Mouse (Mus musculus): ENCODE data around the gene Mccc1. TPM values are rescaled to one million over a fixed set of nuclear protein-coding genes. Genes with fewer than 3 reads are reported as not detected.
A peak's percentile ranks its signal among the peaks of the same experiment; 100 is the strongest.

Mccc1 gene
- 32.1 and 33.7 TPM in 2 replicates for polyA plus RNA-seq (2014; fragmentation: Nextera tagmentation; extraction: Ambion mirVana)

DNA sequence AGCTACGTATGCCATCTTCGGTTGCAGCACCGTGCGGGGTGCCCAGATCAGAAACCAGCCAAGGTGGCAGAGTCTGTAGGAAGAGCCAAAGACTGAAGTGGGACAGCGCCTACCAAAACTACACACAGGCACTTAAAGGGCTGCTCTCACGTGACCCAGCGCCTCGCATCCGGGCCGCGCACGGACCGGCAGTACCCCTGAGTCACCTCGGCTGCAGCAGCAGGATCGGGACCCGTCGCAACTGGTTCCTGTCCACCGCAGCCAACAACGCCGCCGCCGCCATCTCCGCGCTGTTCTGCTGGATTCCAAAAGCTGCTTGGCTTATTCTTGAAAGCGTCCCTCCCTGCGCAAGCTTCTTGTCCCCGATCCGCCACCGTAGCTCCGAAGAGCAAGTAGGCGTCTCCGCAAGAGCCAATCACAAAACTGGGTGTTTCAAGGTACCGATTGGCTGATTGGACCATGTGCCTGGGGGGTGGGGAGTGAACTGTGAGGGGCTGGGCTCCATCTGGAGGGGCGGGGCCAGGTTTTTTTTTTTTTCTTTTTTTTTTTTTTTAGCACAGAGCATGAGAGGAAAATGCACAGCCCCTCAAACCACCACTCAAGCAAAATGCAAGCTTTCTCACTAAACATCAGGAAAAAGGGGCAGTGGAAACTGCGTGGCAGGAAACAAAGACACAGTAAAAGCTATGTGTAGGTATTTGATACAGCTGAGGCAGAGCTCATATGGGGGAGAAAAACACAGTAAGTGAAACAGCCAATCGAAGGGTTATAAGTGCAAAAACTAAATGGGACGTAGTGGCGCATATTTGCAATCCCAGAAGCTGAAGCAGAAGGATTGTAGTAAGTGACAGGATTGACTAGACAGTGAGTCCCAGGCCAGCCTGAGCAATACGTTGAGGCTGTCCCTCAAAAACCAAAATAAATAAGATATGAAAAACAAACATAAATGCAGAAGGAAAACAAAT is at the start of gene Mccc1:
Gene Mccc1 (minus strand): TSS at position 404 of the 965 bp plus-strand sequence.
- Histone ChIP-seq H3K9ac (replicated peaks; ENCODE audit: low read depth, low read length) (peak within 1 kb of the TSS; percentile 68), H3K4me2 (ENCODE audit: low read depth, low read length) (peak within 1 kb of the TSS; percentile 73), H3K27me3 (ENCODE audit: control insufficient read depth, insufficient read depth, low read length) (no peaks in the 10 kb centered on the region), H3K36me3 (ENCODE audit: control insufficient read depth, insufficient read depth, low read length) (no peaks in the 10 kb centered on the region), H3K9me3 (ENCODE audit: control insufficient read depth, low read length) (no peaks in the 10 kb centered on the region), H3K4me1 (ENCODE audit: control insufficient read depth, insufficient read depth, low read length) (0 out of 2 replicates have a peak, but pooled peaks cover 6% of the 10 kb centered on the region), H3K4me3 (ENCODE audit: low read depth, low read length) (peak within 1 kb of the TSS; percentile 72), H3K27ac (ENCODE audit: low read depth, low read length) (peak within 1 kb of the TSS; percentile 88)
- peak; percentile 100 for ATAC-seq (ENCODE audit: low read depth)
- WGBS, result 5% methylated on average over 39 of the region's 39 CpGs

DNA sequence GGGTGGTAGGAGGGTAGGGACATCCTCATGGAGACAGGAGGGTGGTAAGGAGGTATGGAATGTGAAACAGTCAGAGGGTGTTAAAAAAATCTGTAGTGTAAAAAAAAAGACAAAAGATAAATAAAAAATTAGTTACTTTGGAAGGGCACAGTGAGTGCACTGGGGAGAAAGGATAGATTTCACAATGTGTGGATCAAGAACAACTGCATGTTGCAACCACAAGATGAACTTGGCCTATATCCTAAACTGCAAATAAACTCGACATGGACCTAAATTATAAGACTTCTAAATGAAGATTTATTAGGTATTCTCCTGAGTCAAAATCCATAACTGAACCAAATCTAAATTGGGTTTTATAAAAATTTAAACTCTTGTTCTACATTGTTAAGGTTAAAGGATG is 48.6 kb upstream of the Mccc1 start:
- H3K27ac ChIP-seq (ENCODE audit: low read depth, low read length), result no peak overlapping the region
- H3K9ac ChIP-seq (replicated peaks; ENCODE audit: low read depth, low read length), result no peak overlapping the region
- no peaks in the 10 kb centered on the region for H3K9me3 ChIP-seq (ENCODE audit: control insufficient read depth, low read length)
- WGBS, result 64% methylated on average over 1 of the region's 1 CpGs
- ATAC-seq (ENCODE audit: low read depth), result no peak
- H3K4me2 ChIP-seq (ENCODE audit: low read depth, low read length), result no peak overlapping the region
- no peaks in the 10 kb centered on the region for H3K4me1 ChIP-seq (ENCODE audit: control insufficient read depth, insufficient read depth, low read length)
- H3K4me3 ChIP-seq (ENCODE audit: low read depth, low read length), result no peak overlapping the region
- H3K36me3 ChIP-seq (ENCODE audit: control insufficient read depth, insufficient read depth, low read length), result no peaks in the 10 kb centered on the region
- H3K27me3 ChIP-seq (ENCODE audit: control insufficient read depth, insufficient read depth, low read length), result no peaks in the 10 kb centered on the region

DNA sequence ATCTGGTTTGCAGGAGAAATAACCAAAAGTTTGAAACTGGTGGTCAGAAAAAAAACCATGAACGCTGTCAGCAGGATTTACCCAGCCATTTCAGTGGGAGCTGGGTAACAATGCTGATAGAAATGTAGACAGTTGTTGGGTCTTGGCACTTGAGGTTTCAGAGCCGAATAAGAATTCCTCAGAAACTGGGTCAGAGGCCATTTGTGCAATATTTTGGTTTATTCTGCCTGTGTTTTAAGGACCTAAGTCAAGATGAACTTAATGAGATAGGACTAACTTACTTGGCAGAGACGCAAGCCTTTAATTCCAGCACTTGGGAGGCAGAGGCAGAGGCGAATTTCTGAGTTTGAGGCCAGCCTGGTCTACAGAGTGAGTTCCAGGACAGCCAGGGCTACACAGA is 44.6 kb upstream of the Mccc1 start:
- Histone ChIP-seq H3K36me3 (ENCODE audit: control insufficient read depth, insufficient read depth, low read length) (no peaks in the 10 kb centered on the region), H3K27ac (ENCODE audit: low read depth, low read length) (no peak overlapping the region), H3K9ac (replicated peaks; ENCODE audit: low read depth, low read length) (no peak overlapping the region), H3K4me1 (ENCODE audit: control insufficient read depth, insufficient read depth, low read length) (no peaks in the 10 kb centered on the region), H3K4me3 (ENCODE audit: low read depth, low read length) (no peak overlapping the region), H3K9me3 (ENCODE audit: control insufficient read depth, low read length) (no peaks in the 10 kb centered on the region), H3K4me2 (ENCODE audit: low read depth, low read length) (no peak overlapping the region), H3K27me3 (ENCODE audit: control insufficient read depth, insufficient read depth, low read length) (no peaks in the 10 kb centered on the region)
- WGBS, result 87% methylated on average over 4 of the region's 4 CpGs
- no peak for ATAC-seq (ENCODE audit: low read depth)

DNA sequence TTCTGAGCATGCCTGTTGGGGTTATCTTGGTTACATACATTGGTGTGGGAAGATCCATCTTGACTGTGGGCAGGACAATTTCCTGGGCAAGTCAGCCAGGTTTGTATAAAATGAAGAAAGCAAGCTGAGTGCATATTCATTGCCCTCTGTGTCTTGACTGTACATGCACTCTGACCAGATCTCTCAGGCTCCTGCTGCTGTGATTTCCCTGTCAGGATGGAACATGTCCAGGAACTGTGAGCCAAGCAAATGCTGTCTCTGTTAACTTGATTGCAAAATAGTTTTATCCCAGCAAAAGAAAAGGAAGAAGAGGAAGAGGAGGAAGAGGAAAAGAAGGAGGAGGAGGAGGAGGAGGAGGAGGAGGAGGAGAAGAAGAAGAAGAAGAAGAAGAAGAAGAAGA is 44.0 kb upstream of the Mccc1 start:
- H3K4me2 ChIP-seq (ENCODE audit: low read depth, low read length), result no peak overlapping the region
- no peak overlapping the region for H3K9ac ChIP-seq (replicated peaks; ENCODE audit: low read depth, low read length)
- no peak for ATAC-seq (ENCODE audit: low read depth)
- H3K36me3 ChIP-seq (ENCODE audit: control insufficient read depth, insufficient read depth, low read length), result no peaks in the 10 kb centered on the region
- no peaks in the 10 kb centered on the region for H3K4me1 ChIP-seq (ENCODE audit: control insufficient read depth, insufficient read depth, low read length)
- no peaks in the 10 kb centered on the region for H3K9me3 ChIP-seq (ENCODE audit: control insufficient read depth, low read length)
- H3K27ac ChIP-seq (ENCODE audit: low read depth, low read length), result no peak overlapping the region
- no peak overlapping the region for H3K4me3 ChIP-seq (ENCODE audit: low read depth, low read length)
- H3K27me3 ChIP-seq (ENCODE audit: control insufficient read depth, insufficient read depth, low read length), result no peaks in the 10 kb centered on the region

DNA sequence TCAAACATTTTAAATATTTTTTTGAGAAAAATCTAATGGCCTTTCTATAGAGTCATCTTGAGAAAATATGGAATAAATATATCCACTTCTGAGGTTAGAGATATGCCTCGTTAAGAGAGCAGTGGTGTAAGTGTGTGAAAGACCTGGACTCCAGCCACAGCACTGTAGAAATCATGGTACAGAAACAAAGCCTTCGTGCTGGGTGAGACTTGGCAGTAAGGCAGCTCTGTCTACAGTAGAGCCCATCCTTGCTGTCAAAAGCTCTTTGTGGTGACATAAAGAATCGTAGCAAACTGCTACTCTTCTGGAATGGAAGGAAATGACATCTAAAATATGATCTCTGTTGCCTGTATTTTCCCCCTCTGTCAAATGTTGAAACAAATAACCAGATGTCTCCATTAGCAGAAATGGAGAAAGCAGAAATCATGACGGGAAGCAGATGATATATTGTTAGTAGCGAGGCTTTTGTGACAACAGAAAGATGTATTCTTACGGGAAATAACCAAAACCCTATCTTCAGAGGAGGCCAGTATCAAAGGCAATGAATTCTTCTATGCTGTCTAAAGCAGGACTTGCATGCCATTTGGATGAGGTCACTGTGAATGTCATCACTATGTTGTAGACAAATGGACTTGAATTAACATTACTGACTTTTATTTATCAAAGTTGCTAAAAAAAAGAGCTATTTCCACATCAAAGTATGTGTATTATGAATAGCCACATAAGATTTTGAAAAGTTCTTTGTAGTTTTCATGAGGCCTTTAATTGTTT is 31.4 kb upstream of the Mccc1 start:
- no peaks in the 10 kb centered on the region for H3K9me3 ChIP-seq (ENCODE audit: control insufficient read depth, low read length)
- H3K4me2 ChIP-seq (ENCODE audit: low read depth, low read length), result no peak overlapping the region
- WGBS, result 66% methylated on average over 6 of the region's 6 CpGs
- H3K27ac ChIP-seq (ENCODE audit: low read depth, low read length), result no peak overlapping the region
- H3K36me3 ChIP-seq (ENCODE audit: control insufficient read depth, insufficient read depth, low read length), result no peaks in the 10 kb centered on the region
- H3K4me1 ChIP-seq (ENCODE audit: control insufficient read depth, insufficient read depth, low read length), result no peaks in the 10 kb centered on the region
- no peak for ATAC-seq (ENCODE audit: low read depth)
- no peaks in the 10 kb centered on the region for H3K27me3 ChIP-seq (ENCODE audit: control insufficient read depth, insufficient read depth, low read length)
- no peak overlapping the region for H3K9ac ChIP-seq (replicated peaks; ENCODE audit: low read depth, low read length)
- H3K4me3 ChIP-seq (ENCODE audit: low read depth, low read length), result no peak overlapping the region

DNA sequence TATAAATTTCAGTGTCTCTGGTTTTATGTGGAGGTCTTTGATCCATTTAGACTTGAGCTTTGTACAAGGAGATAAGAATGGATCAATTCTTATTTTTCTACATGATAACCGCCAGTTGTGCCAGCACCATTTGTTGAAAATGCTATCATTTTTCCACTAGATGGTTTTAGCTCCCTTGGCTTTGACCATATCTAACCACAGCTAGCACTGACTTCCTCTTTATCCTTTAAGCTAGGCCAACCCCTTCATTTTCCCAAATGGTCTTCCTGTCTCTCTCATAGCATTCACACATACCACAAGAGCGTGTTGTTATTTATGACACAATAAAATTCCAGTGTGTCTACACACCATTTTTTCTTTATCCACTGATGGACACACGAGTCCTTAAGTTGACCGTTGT is 29.5 kb upstream of the Mccc1 start:
- no peak overlapping the region for H3K4me3 ChIP-seq (ENCODE audit: low read depth, low read length)
- no peaks in the 10 kb centered on the region for H3K4me1 ChIP-seq (ENCODE audit: control insufficient read depth, insufficient read depth, low read length)
- H3K9me3 ChIP-seq (ENCODE audit: control insufficient read depth, low read length), result no peaks in the 10 kb centered on the region
- H3K4me2 ChIP-seq (ENCODE audit: low read depth, low read length), result no peak overlapping the region
- ATAC-seq (ENCODE audit: low read depth), result no peak
- H3K27ac ChIP-seq (ENCODE audit: low read depth, low read length), result no peak overlapping the region
- no peaks in the 10 kb centered on the region for H3K27me3 ChIP-seq (ENCODE audit: control insufficient read depth, insufficient read depth, low read length)
- H3K9ac ChIP-seq (replicated peaks; ENCODE audit: low read depth, low read length), result no peak overlapping the region
- WGBS, result 90% methylated on average over 4 of the region's 4 CpGs
- no peaks in the 10 kb centered on the region for H3K36me3 ChIP-seq (ENCODE audit: control insufficient read depth, insufficient read depth, low read length)

DNA sequence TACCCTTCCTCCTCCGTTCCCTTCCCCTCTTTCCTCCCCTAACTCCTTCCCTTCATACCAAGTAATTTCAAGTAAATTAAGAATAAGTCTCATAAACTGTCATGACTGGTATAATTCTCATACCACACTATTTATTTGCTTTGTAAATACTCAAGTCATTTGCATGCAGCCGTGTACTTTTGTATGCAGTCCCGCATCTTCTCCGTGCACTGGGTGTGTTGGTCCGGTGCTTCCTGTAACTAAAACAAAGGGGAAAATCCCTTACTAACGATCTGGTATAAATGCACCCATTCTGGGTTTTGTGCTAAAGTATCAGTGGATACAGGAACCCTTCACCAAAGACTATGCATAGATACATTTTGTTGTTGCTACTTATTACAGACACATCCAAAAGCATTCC is 25.3 kb upstream of the Mccc1 start:
- no peak for ATAC-seq (ENCODE audit: low read depth)
- Histone ChIP-seq H3K27me3 (ENCODE audit: control insufficient read depth, insufficient read depth, low read length) (no peaks in the 10 kb centered on the region), H3K9ac (replicated peaks; ENCODE audit: low read depth, low read length) (no peak overlapping the region), H3K4me1 (ENCODE audit: control insufficient read depth, insufficient read depth, low read length) (no peaks in the 10 kb centered on the region), H3K9me3 (ENCODE audit: control insufficient read depth, low read length) (no peaks in the 10 kb centered on the region), H3K4me2 (ENCODE audit: low read depth, low read length) (no peak overlapping the region), H3K36me3 (ENCODE audit: control insufficient read depth, insufficient read depth, low read length) (no peaks in the 10 kb centered on the region), H3K27ac (ENCODE audit: low read depth, low read length) (no peak overlapping the region), H3K4me3 (ENCODE audit: low read depth, low read length) (no peak overlapping the region)
- WGBS, result 85% methylated on average over 6 of the region's 6 CpGs

DNA sequence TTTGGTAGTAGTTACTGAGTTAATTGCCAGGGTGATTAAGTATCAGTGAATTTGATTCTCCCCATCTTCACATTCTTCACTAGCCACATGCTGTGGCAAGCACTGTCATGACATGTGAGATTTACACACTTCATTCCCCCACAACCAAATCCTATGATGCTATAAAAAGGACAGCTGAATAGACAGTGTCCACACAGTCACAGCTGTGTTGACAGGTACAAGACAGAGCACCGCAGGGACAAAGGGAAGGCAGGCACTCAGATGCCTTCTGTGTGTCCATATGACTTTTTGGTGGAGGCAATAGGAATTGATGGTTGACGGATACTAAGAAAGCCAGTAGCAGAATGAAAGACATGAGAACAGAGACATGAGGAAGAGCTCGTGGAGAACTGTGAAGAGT is 10.8 kb upstream of the Mccc1 start:
- Histone ChIP-seq H3K27me3 (ENCODE audit: control insufficient read depth, insufficient read depth, low read length) (no peaks in the 10 kb centered on the region), H3K27ac (ENCODE audit: low read depth, low read length) (no peak overlapping the region), H3K9ac (replicated peaks; ENCODE audit: low read depth, low read length) (no peak overlapping the region), H3K4me2 (ENCODE audit: low read depth, low read length) (no peak overlapping the region), H3K9me3 (ENCODE audit: control insufficient read depth, low read length) (no peaks in the 10 kb centered on the region), H3K4me1 (ENCODE audit: control insufficient read depth, insufficient read depth, low read length) (no peaks in the 10 kb centered on the region), H3K4me3 (ENCODE audit: low read depth, low read length) (no peak overlapping the region), H3K36me3 (ENCODE audit: control insufficient read depth, insufficient read depth, low read length) (no peaks in the 10 kb centered on the region)
- 32% methylated on average over 3 of the region's 3 CpGs for WGBS
- no peak for ATAC-seq (ENCODE audit: low read depth)

Data from neural tube, embryonic 14.5 days (tissue).